Mouse (Mus musculus) small intestine, adult 2 months (tissue): Measurements from ENCODE around the gene Ankrd13d.

ENCODE experiments used
- CTCF ChIP-seq: fragments of 200-500 bp; IDR thresholded peaks from 2 replicates; pipeline ENCODE4 v1.5.1; 2012; ENCODE audit warnings: low read depth, mild to moderate bottlenecking, control low read depth, inconsistent platforms, low read length, moderate library complexity, mixed read lengths; ENCODE audit not compliant: insufficient replicate concordance, insufficient read length; ENCODE audit errors: extremely low read depth
- POLR2A ChIP-seq: fragments of 200-500 bp; IDR thresholded peaks from 2 replicates; pipeline ENCODE4 v1.6.1; 2012; ENCODE audit warnings: low read depth, mild to moderate bottlenecking, control low read depth, inconsistent platforms, low read length, moderate library complexity

DNA sequence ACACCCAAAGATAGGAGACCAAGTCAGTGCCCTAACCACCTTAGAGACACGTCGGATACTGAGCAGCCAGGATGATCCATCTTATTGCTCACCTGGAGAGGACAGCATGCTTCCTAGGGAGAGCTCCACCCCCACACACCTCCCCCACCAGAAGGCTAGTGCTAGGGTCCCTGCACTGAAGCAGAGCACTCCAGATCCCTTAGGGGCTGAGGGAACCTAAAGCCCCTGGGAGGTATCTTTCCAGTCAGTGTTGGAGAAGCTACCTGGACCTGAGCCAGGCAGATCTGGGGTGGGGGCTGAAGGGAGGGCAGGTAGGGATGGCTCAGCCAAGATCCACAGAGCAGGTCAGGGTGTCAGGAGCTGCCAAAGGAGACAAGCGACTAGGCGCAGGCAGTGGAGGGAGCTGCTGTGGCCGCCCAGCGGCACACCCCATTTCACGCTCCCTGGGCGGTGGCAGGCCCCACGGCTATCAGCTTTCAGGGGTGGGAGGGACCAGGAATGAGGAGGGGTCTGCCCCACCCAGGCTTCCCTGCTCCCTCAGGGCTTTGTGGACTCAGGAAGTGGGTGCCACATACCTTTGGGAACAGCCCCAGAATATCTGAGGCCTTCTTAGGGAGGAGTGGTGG is 53.4 kb downstream of the Ankrd13d start:
- TF ChIP-seq CTCF = no peak
- no peak for TF ChIP-seq POLR2A
